Mouse (Mus musculus) kidney, adult 8-10 months (tissue): ENCODE measurements at regions not wholly inside any gene's neighbourhood (a gene's known extent, or its start where the extent isn't known, plus 50 kb on each side); places are given as distances from the start of the nearest gene placed in this dataset.
A peak's percentile ranks its signal among the peaks of the same experiment; 100 is the strongest.

Experiments used
- DNase-seq, 2 experiments: peaks; one replicate each; pipeline ENCODE4 v3.0.0; 2022

GRCm38 (mm10) chr15:30029257-30029899 lies 143.0 kb upstream of the Ctnnd2 start:
- peak; percentile 5 to 46 for DNase-seq

- no peak for DNase-seq
Observed at GRCm38 (mm10) chr15:30035367-30035766, 137.0 kb upstream of the Ctnnd2 start.

GRCm38 (mm10) chr15:30050851-30051250 lies 121.5 kb upstream of the Ctnnd2 start:
- no peak for DNase-seq

- DNase-seq, result no peak
Observed at GRCm38 (mm10) chr15:30059808-30060207, 112.6 kb upstream of the Ctnnd2 start.

- no peak for DNase-seq
Observed at GRCm38 (mm10) chr15:30060505-30061342, 111.7 kb upstream of the Ctnnd2 start.

GRCm38 (mm10) chr15:30071668-30072067 lies 100.7 kb upstream of the Ctnnd2 start:
- DNase-seq, result no peak

- DNase-seq, result no peak
Observed at GRCm38 (mm10) chr15:30072301-30072700, 100.1 kb upstream of the Ctnnd2 start.

GRCm38 (mm10) chr15:30087120-30087519 lies 85.3 kb upstream of the Ctnnd2 start:
- no peak for DNase-seq

- DNase-seq, result no peak
Observed at GRCm38 (mm10) chr15:30122061-30122460, 50.3 kb upstream of the Ctnnd2 start.
